Mouse (Mus musculus) adrenal gland, adult (tissue): Measurements from ENCODE around the gene Ptgfr.
A peak's percentile ranks its signal among the peaks of the same experiment; 100 is the strongest.

Experiments
- DNase-seq, 2 experiments: peaks; one replicate each; pipeline ENCODE4 v3.0.0; 2022 to 2023; ENCODE audit warnings: low spot score in 1 of 2; ENCODE audit not compliant: inconsistent age in 2 of 2

The Ptgfr gene

GRCm38 (mm10) chr3:151836871-151837680, at the start of gene Ptgfr:
TSS of gene Ptgfr (minus strand) at chr3:151837630.
- peak; percentile 17 to 67 for DNase-seq

DNA sequence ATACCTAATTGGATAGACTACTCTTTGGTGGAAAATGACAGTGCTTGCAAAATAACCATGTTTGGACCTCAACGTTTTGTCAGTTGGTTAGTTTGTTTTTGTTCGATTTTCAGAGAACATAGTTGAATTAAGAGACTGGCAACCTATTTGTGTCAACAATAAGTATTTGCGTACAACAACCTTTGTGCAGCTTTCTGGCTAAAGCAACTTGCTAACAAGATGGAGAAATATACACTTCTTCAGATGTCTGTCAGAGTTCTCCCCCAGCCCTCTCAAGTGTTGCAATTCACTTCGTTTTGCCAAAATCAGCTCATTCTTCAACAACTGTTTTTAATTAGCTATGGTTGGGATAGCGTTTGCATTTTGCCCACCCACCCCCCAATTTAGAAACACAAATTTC, 46.5 kb upstream of the Ptgfr start:
- no peak for DNase-seq

DNA sequence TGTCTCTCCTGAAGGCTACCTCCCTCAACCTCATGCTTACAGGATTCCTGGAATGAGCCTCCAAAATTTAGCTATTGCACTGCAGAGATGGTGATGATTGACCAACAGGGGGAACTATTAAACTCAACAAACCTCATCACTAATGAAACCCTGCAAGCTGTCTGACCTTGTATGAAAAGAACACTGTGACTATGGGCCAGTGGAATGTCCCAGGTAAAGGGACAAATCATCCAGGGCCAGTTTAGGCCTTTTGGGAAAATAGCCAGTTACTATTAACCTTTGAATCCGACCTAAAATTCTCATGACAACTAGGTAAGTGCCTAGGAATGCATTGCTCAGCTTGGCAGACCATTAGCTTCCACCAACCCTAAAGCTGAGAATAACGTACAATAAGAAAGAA, 42.6 kb upstream of the Ptgfr start:
- DNase-seq = no peak

- DNase-seq = no peak
Measured at GRCm38 (mm10) chr3:151868970-151869369, 31.5 kb upstream of the Ptgfr start.

- no peak for DNase-seq
Measured at GRCm38 (mm10) chr3:151851344-151851743, 13.9 kb upstream of the Ptgfr start.

DNA sequence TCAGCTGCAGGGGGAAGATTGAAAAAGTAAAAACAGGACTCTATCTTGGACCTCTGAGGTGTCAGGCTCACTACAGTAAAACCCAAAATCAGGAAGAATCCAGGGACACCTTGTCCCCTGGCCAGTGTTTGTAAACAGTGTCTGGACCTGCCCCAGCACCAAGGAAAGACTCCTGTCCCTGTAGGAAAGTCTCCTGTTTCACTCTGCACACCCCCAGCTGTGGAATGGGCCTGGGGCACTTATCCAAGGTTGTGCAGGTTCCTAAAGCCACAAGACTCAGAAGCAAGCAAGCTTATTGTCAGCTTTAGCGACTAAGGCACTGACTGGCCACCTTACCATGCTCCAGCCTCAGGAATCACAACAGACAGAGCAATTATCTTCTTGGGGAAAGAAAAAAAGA, 13.2 kb upstream of the Ptgfr start:
- DNase-seq = no peak

DNA sequence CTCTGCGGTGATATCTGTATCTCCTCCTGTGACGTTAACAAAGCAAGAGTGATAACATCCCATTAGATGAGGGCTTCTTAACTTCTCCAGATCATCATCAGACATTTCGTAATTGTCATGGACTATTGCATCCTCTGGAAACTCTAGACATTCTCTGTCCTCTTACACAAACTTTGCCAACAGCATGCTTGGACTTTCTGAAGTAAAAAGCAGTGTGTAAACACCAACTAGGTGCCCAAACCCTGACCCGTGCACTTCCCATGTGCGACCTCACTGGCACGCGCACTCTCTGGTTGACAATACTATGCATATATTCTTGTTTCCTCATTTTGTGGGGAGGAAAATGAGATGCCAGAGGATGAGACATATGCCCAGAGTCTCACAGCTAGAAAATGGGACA, 8.9 kb upstream of the Ptgfr start:
- no peak for DNase-seq

- no peak for DNase-seq
Measured at GRCm38 (mm10) chr3:151844361-151845154, 7.1 kb upstream of the Ptgfr start.

- DNase-seq = no peak
Measured at GRCm38 (mm10) chr3:151840688-151841087, 3.3 kb upstream of the Ptgfr start.

GRCm38 (mm10) chr3:151838372-151838771, 942 bp upstream of the Ptgfr start:
- DNase-seq = no peak

GRCm38 (mm10) chr3:151837749-151838148, 319 bp upstream of the Ptgfr start:
- no peak for DNase-seq

GRCm38 (mm10) chr3:151836451-151836850, 979 bp downstream of the Ptgfr start:
- no peak for DNase-seq

GRCm38 (mm10) chr3:151835831-151836230, 1.6 kb downstream of the Ptgfr start:
- DNase-seq = no peak

DNA sequence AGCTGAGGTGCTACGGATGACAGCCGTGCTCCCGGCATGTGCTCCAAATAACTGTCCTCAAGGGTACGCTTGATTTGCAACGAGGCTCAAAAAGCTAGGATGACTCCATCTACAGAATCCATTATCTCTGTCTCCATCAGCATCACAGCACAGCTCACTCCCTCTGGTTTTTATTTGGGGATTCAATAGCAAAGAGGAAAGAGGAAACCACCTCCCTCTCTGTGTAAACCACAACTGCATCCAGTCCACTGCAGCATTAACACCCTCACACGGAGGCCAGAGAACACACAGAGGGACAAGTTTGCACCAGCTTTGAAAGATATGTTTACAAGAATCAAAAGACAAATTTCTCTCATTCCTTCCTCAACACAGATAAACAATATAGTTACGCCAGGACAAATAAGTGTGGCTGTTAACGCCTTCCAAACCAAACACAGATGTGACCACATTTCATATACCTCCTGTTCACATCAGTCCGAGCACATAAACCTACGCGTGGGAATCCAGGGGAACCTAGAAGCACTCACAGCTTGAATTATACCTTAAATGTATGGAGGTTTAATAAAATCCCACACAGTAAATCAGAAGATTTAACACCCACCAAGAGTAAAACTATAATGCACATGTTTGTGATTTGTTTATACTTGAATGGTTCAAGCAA, 9.3 kb downstream of the Ptgfr start:
- no peak for DNase-seq

- no peak for DNase-seq
Measured at GRCm38 (mm10) chr3:151819811-151820210, 17.6 kb downstream of the Ptgfr start.

- peak; percentile 40 to 73 for DNase-seq
Measured at GRCm38 (mm10) chr3:151818265-151818664, 19.2 kb downstream of the Ptgfr start.

DNA sequence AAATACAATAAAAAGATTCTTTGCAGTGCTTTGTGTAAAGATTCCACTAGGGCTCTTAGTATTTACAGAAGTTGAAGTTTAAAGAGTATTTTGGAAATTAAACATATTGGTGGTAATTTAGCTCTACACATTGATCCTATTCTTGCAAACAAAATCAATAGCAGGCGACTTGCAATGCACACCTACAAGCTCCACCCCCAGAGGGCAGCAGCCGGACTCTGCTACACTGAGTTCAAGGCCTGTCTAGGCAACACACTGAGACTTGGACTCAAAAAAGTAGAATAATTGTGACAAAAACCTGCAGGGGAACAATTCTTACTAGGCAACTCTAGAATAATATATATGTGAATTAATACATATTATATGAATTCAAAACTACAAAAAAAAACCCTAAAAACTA, 28.8 kb downstream of the Ptgfr start:
- DNase-seq = no peak

GRCm38 (mm10) chr3:151788622-151789021, 48.8 kb downstream of the Ptgfr start:
- DNase-seq = no peak

- DNase-seq = peak; percentile 10 to 64
Measured at GRCm38 (mm10) chr3:151775089-151775488, 62.3 kb downstream of the Ptgfr start.

GRCm38 (mm10) chr3:151771074-151771473, 66.4 kb downstream of the Ptgfr start:
- peak; percentile 38 to 84 for DNase-seq

- DNase-seq = peak; percentile 14 to 53
Measured at GRCm38 (mm10) chr3:151749737-151750136, 87.7 kb downstream of the Ptgfr start, which contains the start of gene Ifi44. TSS of gene Ifi44 (minus strand) at chr3:151749960.

DNA sequence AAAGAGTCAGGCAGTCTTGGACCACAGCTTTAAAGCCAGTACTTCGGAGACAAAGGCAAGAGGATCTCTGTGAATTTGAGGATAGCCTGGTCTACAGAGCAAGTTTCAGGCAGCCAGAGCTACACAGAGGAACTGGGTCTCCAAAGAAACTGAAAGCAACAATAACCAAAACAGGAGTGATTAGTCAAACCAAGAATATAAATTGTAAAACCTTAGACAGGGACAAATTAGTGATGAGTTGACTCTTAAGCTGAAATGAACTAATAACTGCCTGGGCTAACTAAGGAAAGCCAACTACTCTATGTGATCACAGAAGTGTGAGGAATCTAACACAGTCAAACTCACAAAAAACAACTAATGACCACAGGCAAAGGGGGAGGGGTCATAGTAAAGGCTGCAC, 88.9 kb downstream of the Ptgfr start:
- no peak for DNase-seq
